Mouse (Mus musculus) hindbrain, embryonic 15.5 days (tissue): ENCODE results near the gene Npas3. TPM values are rescaled to one million over a fixed set of nuclear protein-coding genes. Genes with fewer than 3 reads are reported as not detected.

Experiments
- ATAC-seq: fragments of 200-750 bp; cut with Nextera tagmentation; 2 replicates; pipeline ENCODE4 v1.8.0; 2017; ENCODE audit warnings: low read depth, moderate number of reproducible peaks, moderate TSS enrichment; ENCODE audit not compliant: low FRiP score
- H3K27ac ChIP-seq: fragments of 300-500 bp; sonication (generic); replicated peaks from 2 replicates; pipeline ENCODE4 v1.5.1; 2015; ENCODE audit warnings: mild to moderate bottlenecking, inconsistent platforms
- H3K27me3 ChIP-seq: fragments of 300-500 bp; sonication (generic); 2 replicates; pipeline ENCODE4 v1.6.1; 2015; ENCODE audit warnings: control low read depth, inconsistent platforms
- H3K36me3 ChIP-seq: fragments of 300-500 bp; sonication (generic); 2 replicates; pipeline ENCODE4 v1.6.1; 2015; ENCODE audit warnings: control low read depth, inconsistent platforms
- H3K4me1 ChIP-seq: fragments of 300-500 bp; sonication (generic); replicated peaks from 2 replicates; pipeline ENCODE4 v1.6.1; 2015; ENCODE audit warnings: control low read depth, inconsistent platforms
- H3K4me2 ChIP-seq: fragments of 300-500 bp; sonication (generic); 2 replicates; pipeline ENCODE4 v1.6.1; 2015; ENCODE audit warnings: moderate library complexity, mild to moderate bottlenecking, inconsistent platforms
- H3K4me3 ChIP-seq: fragments of 300-500 bp; sonication (generic); 2 replicates; pipeline ENCODE4 v1.5.1; 2015; ENCODE audit warnings: mild to moderate bottlenecking, inconsistent platforms
- H3K9ac ChIP-seq: fragments of 300-500 bp; sonication (generic); 2 replicates; pipeline ENCODE4 v1.6.1; 2015; ENCODE audit warnings: inconsistent platforms
- H3K9me3 ChIP-seq: fragments of 300-500 bp; sonication (generic); 2 replicates; pipeline ENCODE4 v1.6.1; 2016; ENCODE audit warnings: control low read depth, inconsistent platforms
- WGBS: fragments of 180-500 bp; shearing (Covaris S2); methylation state at CpG from one replicate; pipeline ENCODE4 v1.1.7; 2015; 5-methylcytosine and 5-hydroxymethylcytosine counted together
- polyA plus RNA-seq: library from polyadenylated mRNA; unstranded; fragments of >200 nt; fragmentation: Nextera tagmentation; extraction: Ambion mirVana; gene quantifications from 2 replicates; pipeline ENCODE4 v1.2.1, GENCODE M21; 2015

The Npas3 gene
- polyA plus RNA-seq, 1 experiment from 2014 or later = 27.1 TPM

- Histone ChIP-seq H3K4me1 (peaks cover 12% of the 10 kb centered on the region), H3K27me3 (peaks cover 7% of the 10 kb centered on the region; the same call in 1 of the 2 replicates), H3K27ac (no peak overlapping the region), H3K4me2 (peak overlapping the region; percentile 57), H3K9ac (peak overlapping the region; percentile 15; the same call in 1 of the 2 replicates), H3K9me3 (no peaks in the 10 kb centered on the region), H3K4me3 (peak overlapping the region; percentile 37), H3K36me3 (no peaks in the 10 kb centered on the region)
- WGBS = 9% methylated on average over 72 of the region's 84 CpGs
- ATAC-seq = peak; percentile 60
These were observed 819.6 kb downstream of the Npas3 start for GRCm38 (mm10) chr12:54067886-54068756.

- H3K36me3 ChIP-seq = no peaks in the 10 kb centered on the region
- no peak overlapping the region for H3K4me3 ChIP-seq
- H3K27me3 ChIP-seq = peaks cover 7% of the 10 kb centered on the region; the same call in 1 of the 2 replicates
- H3K9me3 ChIP-seq = no peaks in the 10 kb centered on the region
- ATAC-seq = no peak; the same call in 1 of the 2 replicates
- H3K9ac ChIP-seq = no peak overlapping the region
- 72% methylated on average over 27 of the region's 27 CpGs for WGBS
- H3K4me2 ChIP-seq = peak overlapping the region; percentile 57; the same call in 1 of the 2 replicates
- H3K27ac ChIP-seq = no peak overlapping the region
- peaks cover 12% of the 10 kb centered on the region for H3K4me1 ChIP-seq
These were observed 820.3 kb downstream of the Npas3 start for GRCm38 (mm10) chr12:54068757-54069146.

- Histone ChIP-seq H3K9ac (no peak overlapping the region), H3K27ac (no peak overlapping the region), H3K36me3 (no peaks in the 10 kb centered on the region), H3K27me3 (peaks cover under 1% of the 10 kb centered on the region; the same call in 1 of the 2 replicates), H3K4me2 (no peak overlapping the region), H3K9me3 (no peaks in the 10 kb centered on the region), H3K4me1 (no peaks in the 10 kb centered on the region), H3K4me3 (no peak overlapping the region)
- ATAC-seq = no peak
- 90% methylated on average over 2 of the region's 2 CpGs for WGBS
These were observed 825.5 kb downstream of the Npas3 start for GRCm38 (mm10) chr12:54074012-54074411.

DNA sequence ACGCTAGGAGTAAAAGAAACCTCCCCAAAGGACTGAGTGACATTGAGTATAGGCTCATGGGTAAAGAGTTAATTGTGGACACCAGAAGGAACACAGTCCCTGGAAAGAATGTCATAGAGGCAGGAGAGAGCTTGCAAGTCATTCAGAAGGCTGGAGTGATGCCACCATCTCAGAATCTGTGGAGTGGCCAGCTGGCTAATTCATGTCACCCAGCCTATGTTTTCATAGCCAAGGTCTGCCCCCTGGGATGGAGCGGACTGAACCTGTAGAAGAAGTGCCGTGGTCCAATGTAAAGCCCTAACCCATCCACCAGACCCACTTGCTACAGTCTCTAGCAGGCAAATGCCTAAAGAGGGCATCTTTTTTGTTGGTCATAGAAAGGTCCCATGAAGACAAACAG, 832.5 kb downstream of the Npas3 start:
- Histone ChIP-seq H3K4me1 (no peaks in the 10 kb centered on the region), H3K9ac (no peak overlapping the region), H3K36me3 (no peaks in the 10 kb centered on the region), H3K27me3 (no peaks in the 10 kb centered on the region), H3K27ac (no peak overlapping the region), H3K4me3 (no peak overlapping the region), H3K4me2 (no peak overlapping the region), H3K9me3 (no peaks in the 10 kb centered on the region)
- 99% methylated on average over 3 of the region's 3 CpGs for WGBS
- ATAC-seq = no peak

- Histone ChIP-seq H3K9me3 (no peaks in the 10 kb centered on the region), H3K4me1 (no peaks in the 10 kb centered on the region), H3K4me2 (no peak overlapping the region), H3K27me3 (no peaks in the 10 kb centered on the region), H3K27ac (no peak overlapping the region), H3K4me3 (no peak overlapping the region), H3K9ac (no peak overlapping the region), H3K36me3 (no peaks in the 10 kb centered on the region)
- 50% methylated on average over 8 of the region's 8 CpGs for WGBS
- ATAC-seq = no peak
These were observed 845.3 kb downstream of the Npas3 start for GRCm38 (mm10) chr12:54093729-54094128.

GRCm38 (mm10) chr12:54096492-54096891, 848.0 kb downstream of the Npas3 start:
- no peaks in the 10 kb centered on the region for H3K4me1 ChIP-seq
- no peak overlapping the region for H3K27ac ChIP-seq
- no peak overlapping the region for H3K9ac ChIP-seq
- no peak overlapping the region for H3K4me2 ChIP-seq
- H3K27me3 ChIP-seq = no peaks in the 10 kb centered on the region
- no peaks in the 10 kb centered on the region for H3K36me3 ChIP-seq
- no peak overlapping the region for H3K4me3 ChIP-seq
- no peaks in the 10 kb centered on the region for H3K9me3 ChIP-seq
- no peak for ATAC-seq
- 76% methylated on average over 2 of the region's 2 CpGs for WGBS

GRCm38 (mm10) chr12:54098136-54098535, 849.7 kb downstream of the Npas3 start:
- no peak overlapping the region for H3K4me3 ChIP-seq
- no peak overlapping the region for H3K4me2 ChIP-seq
- H3K36me3 ChIP-seq = no peaks in the 10 kb centered on the region
- ATAC-seq = no peak
- no peaks in the 10 kb centered on the region for H3K27me3 ChIP-seq
- H3K4me1 ChIP-seq = no peaks in the 10 kb centered on the region
- H3K27ac ChIP-seq = no peak overlapping the region
- 63% methylated on average over 6 of the region's 6 CpGs for WGBS
- H3K9me3 ChIP-seq = no peaks in the 10 kb centered on the region
- no peak overlapping the region for H3K9ac ChIP-seq

- 17% methylated on average over 6 of the region's 6 CpGs for WGBS
- Histone ChIP-seq H3K4me2 (no peak overlapping the region), H3K4me3 (no peak overlapping the region), H3K4me1 (no peaks in the 10 kb centered on the region), H3K27me3 (no peaks in the 10 kb centered on the region), H3K27ac (no peak overlapping the region), H3K9ac (no peak overlapping the region), H3K36me3 (no peaks in the 10 kb centered on the region), H3K9me3 (no peaks in the 10 kb centered on the region)
- ATAC-seq = no peak
These were observed 850.3 kb downstream of the Npas3 start for GRCm38 (mm10) chr12:54098785-54099184.

DNA sequence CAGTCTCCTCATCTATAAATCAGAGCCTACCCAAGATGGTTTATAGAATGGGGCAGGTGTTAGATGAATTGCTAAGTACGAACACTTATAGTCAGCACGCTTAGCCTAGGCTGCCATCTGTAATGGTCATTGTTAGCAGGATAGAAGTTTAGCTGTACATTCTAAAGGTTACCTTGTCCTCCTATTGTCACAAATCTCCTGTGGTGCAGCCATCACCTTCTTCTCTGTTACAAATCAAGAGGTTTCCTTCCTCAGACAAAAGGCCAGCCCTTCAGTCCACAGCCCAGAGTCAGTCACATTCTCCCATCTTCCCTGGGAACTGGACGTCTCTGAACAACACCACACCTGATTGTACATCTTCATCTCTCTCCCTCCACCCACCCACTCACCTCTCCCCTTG, 851.0 kb downstream of the Npas3 start:
- Histone ChIP-seq H3K4me2 (no peak overlapping the region), H3K36me3 (no peaks in the 10 kb centered on the region), H3K27ac (no peak overlapping the region), H3K9ac (no peak overlapping the region), H3K4me1 (no peaks in the 10 kb centered on the region), H3K4me3 (no peak overlapping the region), H3K27me3 (no peaks in the 10 kb centered on the region), H3K9me3 (no peaks in the 10 kb centered on the region)
- ATAC-seq = no peak
- WGBS = 95% methylated on average over 3 of the region's 3 CpGs

GRCm38 (mm10) chr12:54101307-54101870, 852.9 kb downstream of the Npas3 start:
- Histone ChIP-seq H3K27ac (no peak overlapping the region), H3K4me1 (no peaks in the 10 kb centered on the region), H3K4me3 (no peak overlapping the region), H3K36me3 (no peaks in the 10 kb centered on the region), H3K4me2 (no peak overlapping the region), H3K9ac (no peak overlapping the region), H3K27me3 (no peaks in the 10 kb centered on the region), H3K9me3 (no peaks in the 10 kb centered on the region)
- WGBS = 69% methylated on average over 5 of the region's 5 CpGs
- ATAC-seq = no peak

GRCm38 (mm10) chr12:54102500-54102899, 854.0 kb downstream of the Npas3 start:
- Histone ChIP-seq H3K27ac (no peak overlapping the region), H3K36me3 (no peaks in the 10 kb centered on the region), H3K9me3 (no peaks in the 10 kb centered on the region), H3K4me1 (no peaks in the 10 kb centered on the region), H3K4me3 (no peak overlapping the region), H3K4me2 (no peak overlapping the region), H3K27me3 (no peaks in the 10 kb centered on the region), H3K9ac (no peak overlapping the region)
- 68% methylated on average over 6 of the region's 6 CpGs for WGBS
- ATAC-seq = no peak

DNA sequence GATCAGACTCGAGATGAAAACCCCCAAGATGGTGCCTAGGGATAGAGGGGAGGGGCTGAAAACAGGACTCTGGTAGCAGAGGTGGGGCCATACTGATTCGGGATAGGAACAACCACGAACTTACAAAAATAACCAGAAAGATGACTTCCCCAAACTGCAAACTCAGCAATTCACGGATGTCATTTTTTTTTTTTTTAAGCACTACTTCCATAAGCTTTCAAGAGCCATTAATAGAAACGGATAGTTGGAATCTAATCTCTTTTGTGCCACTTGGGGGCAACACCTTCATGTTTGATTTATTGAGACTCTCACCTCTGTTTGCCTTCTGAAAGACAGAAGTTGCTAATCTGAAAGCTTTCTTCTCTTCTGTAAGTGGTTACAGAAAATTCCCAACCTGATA, 857.1 kb downstream of the Npas3 start:
- ATAC-seq = no peak
- WGBS = 63% methylated on average over 5 of the region's 5 CpGs
- Histone ChIP-seq H3K4me1 (no peaks in the 10 kb centered on the region), H3K4me2 (no peak overlapping the region), H3K27ac (no peak overlapping the region), H3K27me3 (no peaks in the 10 kb centered on the region), H3K36me3 (no peaks in the 10 kb centered on the region), H3K4me3 (no peak overlapping the region), H3K9ac (no peak overlapping the region), H3K9me3 (no peaks in the 10 kb centered on the region)
